Comparison of ENCODE assay signal across 32 mouse cellular contexts in genomic region chr5:75109368-75109767, GRCm38 (mm10). TPM values are rescaled to one million over a fixed set of nuclear protein-coding genes. Genes with fewer than 3 reads are reported as not detected.
DNase-seq lines count a peak whose midpoint lies in the region; ATAC-seq and TF ChIP-seq lines count a peak whose summit lies in the region.
"Had no signal": no experiment of that assay in that cellular context is flagged by ENCODE, and none has a peak within 500 bp of the region (broad histone marks: within the 10 kb centered on the region; RNA-seq: fewer than 3 reads in every experiment).

No protein-coding gene starts in this region.

- no peaks in the 10 kb centered on the region for H3K9me3 ChIP-seq in limb, embryonic 15.5 days
- H3K9me3 ChIP-seq in limb, embryonic 10.5 days (replicated peaks), result no peaks in the 10 kb centered on the region
- no peaks in the 10 kb centered on the region for H3K9me3 ChIP-seq in intestine, embryonic 15.5 days
- no peaks in the 10 kb centered on the region for H3K9me3 ChIP-seq in forebrain, embryonic 15.5 days
- H3K9me3 ChIP-seq: embryonic facial prominence, embryonic 10.5 days; embryonic facial prominence, embryonic 15.5 days; midbrain, embryonic 13.5 days had no signal

- H3K27me3 ChIP-seq in kidney, adult 2 months (replicated peaks; ENCODE audit: control insufficient read depth, insufficient read depth, low read length), result no peaks in the 10 kb centered on the region
- H3K27me3 ChIP-seq in limb, embryonic 15.5 days, result no peaks in the 10 kb centered on the region
- H3K27me3 ChIP-seq in limb, embryonic 10.5 days (ENCODE audit: low read depth, poor library complexity, severe bottlenecking), result no peaks in the 10 kb centered on the region
- H3K27me3 ChIP-seq in intestine, embryonic 15.5 days (replicated peaks), result no peaks in the 10 kb centered on the region
- no peaks in the 10 kb centered on the region for H3K27me3 ChIP-seq in forebrain, embryonic 15.5 days
- H3K27me3 ChIP-seq: embryonic facial prominence, embryonic 15.5 days had no signal

- H3K36me3 ChIP-seq in kidney, adult 2 months (ENCODE audit: control insufficient read depth, insufficient read depth, low read length), result no peaks in the 10 kb centered on the region
- H3K36me3 ChIP-seq in limb, embryonic 15.5 days, result no peaks in the 10 kb centered on the region
- H3K36me3 ChIP-seq in limb, embryonic 10.5 days, result no peaks in the 10 kb centered on the region
- no peaks in the 10 kb centered on the region for H3K36me3 ChIP-seq in intestine, embryonic 15.5 days
- H3K36me3 ChIP-seq in forebrain, embryonic 15.5 days, result no peaks in the 10 kb centered on the region
- H3K36me3 ChIP-seq: embryonic facial prominence, embryonic 10.5 days; embryonic facial prominence, embryonic 15.5 days; forebrain, embryonic 12.5 days; midbrain, embryonic 13.5 days; neural tube, embryonic 13.5 days had no signal

- DNase-seq in kidney, adult 2 months, result peak; percentile 8
- no peak for DNase-seq in kidney, postnatal 10 days
- DNase-seq in limb, embryonic 10.5 days (ENCODE audit: low spot score), result no peak
- DNase-seq in NIH3T3 (ENCODE audit: low read depth), result peak; percentile 5
- DNase-seq: adrenal gland, postnatal 10 days; cerebellum, adult 11 months; cerebellum, adult 9-10 months; cerebellum, postnatal 36 days; gastrocnemius, postnatal 14 days; heart, postnatal 4 days; kidney, postnatal 36 days; liver, postnatal 0 days; thymus, postnatal 4 days had no signal

- H3K4me3 ChIP-seq in kidney, adult 2 months (ENCODE audit: insufficient read depth, low read depth, low read length), result no peak overlapping the region
- no peak overlapping the region for H3K4me3 ChIP-seq in limb, embryonic 15.5 days
- no peak overlapping the region for H3K4me3 ChIP-seq in limb, embryonic 10.5 days
- no peak overlapping the region for H3K4me3 ChIP-seq in intestine, embryonic 15.5 days (replicated peaks)
- H3K4me3 ChIP-seq in forebrain, embryonic 15.5 days, result no peak overlapping the region
- H3K4me3 ChIP-seq: embryonic facial prominence, embryonic 10.5 days; embryonic facial prominence, embryonic 15.5 days; forebrain, embryonic 12.5 days; layer of hippocampus, adult 2 months; midbrain, embryonic 13.5 days; neural tube, embryonic 13.5 days had no signal

- TF ChIP-seq CTCF in kidney, adult 2 months (conservative IDR thresholded peaks at IDR 0.05; ENCODE audit: insufficient read depth, insufficient read length, low read depth, low read length), result no peak

- no peak overlapping the region for H3K27ac ChIP-seq in kidney, adult 2 months (ENCODE audit: insufficient read depth, low read depth, low read length)
- peak overlapping the region; percentile 22; the same call in 1 of the 2 replicates for H3K27ac ChIP-seq in limb, embryonic 15.5 days
- no peak overlapping the region for H3K27ac ChIP-seq in limb, embryonic 10.5 days
- H3K27ac ChIP-seq in intestine, embryonic 15.5 days, result no peak overlapping the region
- H3K27ac ChIP-seq in forebrain, embryonic 15.5 days (replicated peaks), result no peak overlapping the region
- H3K27ac ChIP-seq: embryonic facial prominence, embryonic 10.5 days; embryonic facial prominence, embryonic 15.5 days; forebrain, embryonic 12.5 days; hindbrain, embryonic 14.5 days; layer of hippocampus, adult 2 months; macrophage; midbrain, embryonic 13.5 days; neural tube, embryonic 13.5 days had no signal

- no peak overlapping the region for H3K9ac ChIP-seq in limb, embryonic 15.5 days
- H3K9ac ChIP-seq in intestine, embryonic 15.5 days, result no peak overlapping the region
- no peak overlapping the region for H3K9ac ChIP-seq in forebrain, embryonic 15.5 days (replicated peaks)
- H3K9ac ChIP-seq: embryonic facial prominence, embryonic 15.5 days; forebrain, embryonic 12.5 days; hindbrain, embryonic 14.5 days; liver, postnatal 0 days; midbrain, embryonic 13.5 days; neural tube, embryonic 13.5 days had no signal

- WGBS in kidney, adult 2 months, result 39% methylated on average over 5 of the region's 5 CpGs
- WGBS in limb, embryonic 15.5 days, result 47% methylated on average over 5 of the region's 5 CpGs
- WGBS in limb, embryonic 10.5 days, result 66% methylated on average over 5 of the region's 5 CpGs
- 25% methylated on average over 5 of the region's 5 CpGs for WGBS in intestine, embryonic 15.5 days
- 74% methylated on average over 5 of the region's 5 CpGs for WGBS in forebrain, embryonic 15.5 days

- no peak for TF ChIP-seq POLR2A in kidney, adult 2 months (IDR thresholded peaks at IDR 0.05; ENCODE audit: low read depth, low read length)

- ATAC-seq in limb, embryonic 15.5 days (ENCODE audit: insufficient number of reproducible peaks, low FRiP score, low TSS enrichment, low read depth), result no peak
- peak; percentile 15; the same call in 1 of the 2 replicates for ATAC-seq in intestine, embryonic 15.5 days
- no peak for ATAC-seq in forebrain, embryonic 15.5 days (replicated peaks)
- ATAC-seq in cerebellum, adult (ENCODE audit: insufficient number of reproducible peaks, low FRiP score, low TSS enrichment), result no peak
- ATAC-seq: CD4-positive, CD25-positive, alpha-beta regulatory T cell, adult 4 months; liver, postnatal 0 days; lung, postnatal 0 days; midbrain, embryonic 13.5 days had no signal

- no peak overlapping the region for H3K4me2 ChIP-seq in limb, embryonic 15.5 days
- no peak overlapping the region for H3K4me2 ChIP-seq in intestine, embryonic 15.5 days (replicated peaks)
- no peak overlapping the region for H3K4me2 ChIP-seq in forebrain, embryonic 15.5 days (replicated peaks)
- H3K4me2 ChIP-seq: embryonic facial prominence, embryonic 15.5 days; forebrain, embryonic 12.5 days; heart, embryonic 11.5 days; hindbrain, embryonic 14.5 days; liver, embryonic 11.5 days; midbrain, embryonic 13.5 days; neural tube, embryonic 13.5 days had no signal

- H3K4me1 ChIP-seq in kidney, adult 2 months (ENCODE audit: control insufficient read depth, insufficient read depth, low read length), result no peaks in the 10 kb centered on the region
- peaks cover 2% of the 10 kb centered on the region; the same call in 1 of the 2 replicates for H3K4me1 ChIP-seq in limb, embryonic 15.5 days
- no peaks in the 10 kb centered on the region for H3K4me1 ChIP-seq in limb, embryonic 10.5 days
- H3K4me1 ChIP-seq in intestine, embryonic 15.5 days (replicated peaks), result no peaks in the 10 kb centered on the region
- no peaks in the 10 kb centered on the region for H3K4me1 ChIP-seq in forebrain, embryonic 15.5 days
- H3K4me1 ChIP-seq: embryonic facial prominence, embryonic 15.5 days; forebrain, embryonic 12.5 days; midbrain, embryonic 13.5 days; neural tube, embryonic 13.5 days had no signal

RNA-seq across cellular contexts. Expression of gene Gsx2, which starts 34.0 kb away (rescaled TPM):
- polyA plus RNA-seq in kidney, adult 2 months (2012; rRNA removed), result not detected in 2 replicates
- not detected in 2 replicates for polyA plus RNA-seq in limb, embryonic 15.5 days (2015; fragmentation: Nextera tagmentation; extraction: Ambion mirVana)
- polyA plus RNA-seq in limb, embryonic 10.5 days (2016; fragmentation: Nextera tagmentation; extraction: Ambion mirVana), result not detected in 2 replicates
- not detected in 2 replicates for polyA plus RNA-seq in intestine, embryonic 15.5 days (2015; fragmentation: Nextera tagmentation; extraction: Ambion mirVana)
- 7.2 and 7.5 TPM in 2 replicates for polyA plus RNA-seq in forebrain, embryonic 15.5 days (2015; fragmentation: Nextera tagmentation; extraction: Ambion mirVana)
- polyA plus RNA-seq: CD4-positive, CD25-positive, alpha-beta regulatory T cell, adult 4 months; embryonic facial prominence, embryonic 15.5 days; heart, embryonic 11.5 days; heart, postnatal 0 days; limb, embryonic 11.5 days; liver, embryonic 11.5 days; liver, postnatal 0 days; lung, postnatal 0 days; macrophage; thymus, postnatal 0 days had no signal

RNA-seq across cellular contexts. Expression of gene Pdgfra, which starts 42.7 kb away (rescaled TPM):
- polyA plus RNA-seq in kidney, adult 2 months (2012; rRNA removed), result 22.6 and 26.0 TPM in 2 replicates
- polyA plus RNA-seq in limb, embryonic 15.5 days (2015; fragmentation: Nextera tagmentation; extraction: Ambion mirVana), result 82.8 and 96.9 TPM in 2 replicates
- 69.2 and 111 TPM in 2 replicates for polyA plus RNA-seq in limb, embryonic 10.5 days (2016; fragmentation: Nextera tagmentation; extraction: Ambion mirVana)
- 32.9 and 37.2 TPM in 2 replicates for polyA plus RNA-seq in intestine, embryonic 15.5 days (2015; fragmentation: Nextera tagmentation; extraction: Ambion mirVana)
- 7.6 and 8.4 TPM in 2 replicates for polyA plus RNA-seq in forebrain, embryonic 15.5 days (2015; fragmentation: Nextera tagmentation; extraction: Ambion mirVana)
- polyA plus RNA-seq: macrophage had no signal

Comparison
In these comparisons a context has a peak if more than half of its experiments do, and no peak if none do; other contexts are left out.
1. DNase-seq: peak in kidney, adult 2 months (single experiment) and NIH3T3 (single experiment); none in kidney, postnatal 10 days (single experiment) and limb, embryonic 10.5 days (single experiment).